Mouse (Mus musculus): ENCODE results near the gene Bsnd.

GRCm38 (mm10) chr4:106463174-106463801, 28.8 kb downstream of the Bsnd start:
- TF ChIP-seq EP300 (IDR thresholded peaks at IDR 0.05) (no peak), CTCF (IDR thresholded peaks at IDR 0.05) (no peak)
